Mouse (Mus musculus) cerebellum, adult 9-10 months (tissue): ENCODE measurements around the gene Maml3.

ENCODE experiments used
- DNase-seq: peaks from one replicate; pipeline ENCODE4 v3.0.0; 2022

Gene Maml3

GRCm38 (mm10) chr3:51697931-51698330, 406.9 kb downstream of the Maml3 start:
- DNase-seq = no peak

DNA sequence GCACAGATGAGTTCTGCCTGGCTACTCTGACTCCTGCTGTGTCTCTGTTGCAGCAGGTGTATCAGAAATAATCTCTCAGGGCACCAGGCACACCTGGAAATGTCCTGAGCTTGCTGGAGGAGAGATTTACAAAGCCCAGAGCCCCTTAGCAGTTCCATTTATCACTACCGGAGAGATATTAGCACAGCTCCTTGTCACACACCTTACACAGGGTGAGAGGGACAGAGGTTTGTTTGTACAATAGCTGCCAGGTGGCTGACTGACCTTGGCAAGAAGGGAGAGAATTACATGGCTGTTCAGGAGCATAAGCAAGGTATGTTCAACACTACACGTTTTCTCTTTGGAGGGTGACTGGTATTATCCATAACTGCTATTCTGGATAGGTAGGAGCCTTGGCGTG, 409.2 kb downstream of the Maml3 start:
- DNase-seq = no peak

DNA sequence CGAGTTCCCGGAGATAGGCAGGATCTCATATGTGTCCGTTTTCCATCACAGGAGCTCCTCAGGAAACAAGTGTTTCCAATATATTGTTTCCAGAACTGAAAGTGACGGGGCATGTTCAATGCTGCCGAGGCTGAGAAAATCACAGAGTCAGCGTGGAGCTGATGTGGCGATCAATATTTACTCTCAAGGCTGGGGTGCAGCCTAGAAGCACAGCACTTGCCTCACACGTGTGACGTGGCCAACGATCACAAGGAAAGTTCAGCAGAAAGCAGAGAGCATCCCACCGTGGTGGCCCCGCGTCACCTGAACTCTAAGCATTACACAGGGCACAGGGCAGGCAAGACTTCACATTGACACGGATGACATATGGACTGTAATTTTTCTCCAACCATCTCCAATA, 410.3 kb downstream of the Maml3 start:
- no peak for DNase-seq

- DNase-seq = no peak
Measured at GRCm38 (mm10) chr3:51693196-51693595, 411.7 kb downstream of the Maml3 start.

- no peak for DNase-seq
Measured at GRCm38 (mm10) chr3:51688725-51689124, 416.2 kb downstream of the Maml3 start.

DNA sequence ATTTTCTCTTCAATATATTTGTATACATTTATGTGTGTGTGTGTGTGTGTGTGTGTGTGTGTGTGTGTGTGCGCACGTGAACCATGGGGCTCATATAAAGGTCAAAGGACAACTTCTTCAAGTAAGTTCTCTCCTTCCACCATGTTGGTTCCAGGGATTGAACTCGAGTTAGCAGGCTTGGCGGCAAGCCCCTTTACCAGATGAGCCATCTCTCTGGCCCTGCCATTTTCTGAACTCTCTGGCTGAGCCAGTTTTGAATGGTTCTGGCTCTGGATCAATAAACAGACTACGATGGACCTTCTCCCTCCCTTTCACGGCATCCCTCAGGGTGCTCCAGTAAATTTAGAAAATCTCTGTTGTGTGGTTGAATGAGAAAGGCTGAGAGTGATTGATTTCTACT, 418.1 kb downstream of the Maml3 start:
- DNase-seq = no peak

DNA sequence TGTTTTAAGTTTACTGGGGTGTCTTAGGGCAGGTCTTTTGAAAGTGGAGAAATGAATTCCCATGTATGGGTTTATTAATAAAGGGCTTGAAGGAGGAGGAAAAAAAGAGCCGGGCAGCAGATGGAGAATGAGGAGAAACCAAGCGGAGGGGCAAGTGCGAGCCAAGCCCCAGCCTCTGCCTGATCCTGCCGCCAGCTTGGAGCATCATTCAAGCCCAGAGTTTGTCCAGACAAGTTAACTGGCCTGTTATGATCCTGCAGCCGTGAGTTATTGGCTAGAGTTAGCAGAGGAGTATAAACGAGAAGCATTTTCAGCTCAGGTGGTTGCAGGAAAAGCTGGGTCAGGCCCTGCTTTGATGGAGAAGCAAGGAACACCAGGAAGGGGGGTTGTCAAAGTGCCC, 418.6 kb downstream of the Maml3 start:
- DNase-seq = no peak

DNA sequence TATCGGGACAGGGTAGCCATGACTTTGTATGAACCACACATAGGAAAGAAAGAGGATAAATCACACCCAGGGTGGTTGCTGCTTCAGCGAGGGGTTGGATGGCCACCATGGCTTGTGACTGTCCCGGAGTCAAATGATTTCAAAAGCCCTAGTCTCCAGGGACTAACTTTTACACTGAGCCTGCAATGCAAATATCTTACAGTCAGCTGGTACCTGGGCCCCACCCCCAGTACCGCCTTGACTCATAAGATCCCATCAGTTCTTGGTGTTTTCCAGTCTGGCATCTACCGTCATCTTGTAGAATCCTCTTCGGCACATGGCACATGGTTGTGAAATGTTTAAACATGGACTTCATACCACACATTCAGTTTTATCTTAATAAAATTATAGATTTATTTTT, 419.3 kb downstream of the Maml3 start:
- no peak for DNase-seq

- no peak for DNase-seq
Measured at GRCm38 (mm10) chr3:51674963-51675362, 429.9 kb downstream of the Maml3 start.

- DNase-seq = peak; percentile 52
Measured at GRCm38 (mm10) chr3:51673408-51674086, 431.3 kb downstream of the Maml3 start.

GRCm38 (mm10) chr3:51672631-51673030, 432.2 kb downstream of the Maml3 start:
- no peak for DNase-seq

GRCm38 (mm10) chr3:51671071-51671469, 433.8 kb downstream of the Maml3 start:
- no peak for DNase-seq

DNA sequence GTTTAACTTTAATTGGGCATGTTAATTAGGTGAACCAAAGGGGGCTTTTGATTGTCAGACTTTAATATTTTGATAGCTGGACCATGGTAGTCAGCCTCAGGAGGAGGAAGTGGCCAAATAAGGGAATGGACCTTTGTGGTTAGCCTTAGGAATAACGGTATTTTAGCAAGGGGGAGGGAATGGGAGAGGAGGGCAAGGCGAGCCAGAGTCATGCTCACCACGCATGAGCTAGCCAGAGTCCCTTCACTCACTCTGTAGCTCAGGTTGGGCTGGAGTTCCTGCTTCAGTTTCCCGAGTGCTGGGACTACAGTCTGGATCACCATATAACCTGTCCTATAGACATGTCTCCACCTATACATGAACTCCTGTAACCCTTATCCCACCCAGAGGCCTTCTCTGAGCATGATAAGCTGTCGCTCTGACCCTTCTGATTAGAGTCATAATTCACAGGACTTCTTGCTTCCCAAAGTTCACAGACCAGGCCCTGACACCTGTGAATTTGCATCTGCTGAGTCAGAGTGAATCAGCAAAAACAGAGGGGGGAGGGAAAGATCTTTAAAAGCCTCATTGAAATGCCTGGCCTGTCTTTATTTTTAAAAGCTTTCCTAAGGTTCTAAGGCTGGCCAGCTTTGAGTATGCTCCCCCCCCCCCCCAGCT, 434.3 kb downstream of the Maml3 start:
- DNase-seq = no peak

DNA sequence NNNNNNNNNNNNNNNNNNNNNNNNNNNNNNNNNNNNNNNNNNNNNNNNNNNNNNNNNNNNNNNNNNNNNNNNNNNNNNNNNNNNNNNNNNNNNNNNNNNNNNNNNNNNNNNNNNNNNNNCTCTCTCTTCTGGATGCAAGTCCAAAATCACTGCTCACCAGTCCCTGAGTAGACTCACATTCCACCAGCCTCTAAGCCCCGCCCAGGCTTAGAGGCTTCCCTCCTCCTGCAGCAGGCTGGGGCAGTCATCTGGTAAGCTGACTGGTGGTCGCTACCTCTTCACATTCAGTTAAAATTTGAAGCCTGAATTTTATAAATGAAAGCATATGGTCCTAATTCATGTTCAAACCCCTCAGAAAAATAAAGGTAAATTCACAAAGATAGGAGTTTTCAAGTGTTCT, 436.3 kb downstream of the Maml3 start:
- DNase-seq = no peak

DNA sequence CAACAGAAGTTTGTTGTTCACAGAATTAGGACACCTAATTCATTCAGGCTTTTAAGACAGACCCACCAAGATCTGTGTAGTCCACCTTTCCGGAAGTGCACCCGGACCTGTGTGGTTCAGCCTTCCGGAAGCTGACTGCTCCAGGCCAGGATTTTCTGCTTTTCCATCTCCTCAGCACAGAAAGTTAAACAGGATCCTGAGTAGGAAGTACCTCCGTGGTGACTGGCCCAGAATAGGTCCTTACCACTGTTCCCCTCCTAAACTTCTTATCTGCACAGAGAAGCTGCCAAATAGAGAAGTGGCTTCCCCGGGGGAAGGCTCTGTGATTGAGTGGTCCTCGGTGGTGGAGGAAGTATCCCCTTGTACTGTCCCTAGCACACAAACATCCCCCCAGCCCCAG, 442.3 kb downstream of the Maml3 start:
- DNase-seq = no peak

DNA sequence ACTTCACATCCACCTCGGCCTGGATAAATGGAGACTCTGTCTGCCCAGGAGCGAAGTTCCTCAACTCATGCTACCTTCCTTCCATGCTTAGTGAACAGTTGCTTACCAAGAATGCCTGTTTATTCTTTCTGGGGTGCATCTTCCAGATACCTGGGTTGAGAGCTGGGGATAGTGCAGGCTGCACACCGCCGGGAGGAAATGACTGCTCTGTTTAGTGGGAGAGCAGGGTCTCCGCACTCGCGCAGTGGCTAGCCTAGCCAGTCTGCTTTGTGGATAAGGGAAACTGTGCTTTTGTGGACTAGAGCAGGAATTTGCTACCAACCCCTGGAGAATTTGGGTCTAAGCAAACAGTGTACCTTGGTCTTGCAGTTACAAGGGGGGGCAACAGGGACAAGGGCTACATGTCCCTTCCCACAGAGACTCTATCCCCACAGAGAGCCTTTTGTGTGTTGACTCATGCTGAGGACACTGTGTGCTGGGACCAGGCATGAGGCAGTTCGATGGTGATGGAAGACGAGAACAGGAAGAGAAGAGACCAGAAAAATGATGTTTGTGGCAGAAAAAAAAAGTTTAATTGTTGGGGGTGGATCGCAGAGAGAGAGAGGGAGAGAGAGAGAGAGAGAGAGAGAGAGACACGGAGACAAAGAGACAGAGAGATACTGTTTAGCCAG, 442.9 kb downstream of the Maml3 start:
- no peak for DNase-seq

DNA sequence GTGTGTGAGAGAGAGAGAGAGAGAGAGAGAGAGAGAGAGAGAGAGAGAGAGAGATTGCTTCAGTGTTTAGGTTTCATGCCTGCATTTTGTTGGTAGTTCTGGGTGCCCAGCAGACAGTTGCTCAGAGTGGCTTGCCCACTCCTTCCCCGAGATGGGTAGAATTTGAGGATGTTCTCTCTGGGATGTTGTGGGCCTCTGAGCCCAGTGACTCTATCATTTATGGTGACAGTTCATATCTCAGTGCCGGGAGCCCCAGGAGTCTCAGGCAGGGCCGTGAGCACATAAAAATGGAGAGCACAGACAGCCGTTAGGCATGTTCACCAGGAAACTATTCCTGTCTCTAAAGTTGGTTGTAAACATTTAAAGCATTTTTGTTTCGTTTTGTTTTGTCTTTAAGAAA, 443.5 kb downstream of the Maml3 start:
- no peak for DNase-seq

- DNase-seq = no peak
Measured at GRCm38 (mm10) chr3:51660821-51661276, 444.0 kb downstream of the Maml3 start.

GRCm38 (mm10) chr3:51660060-51660459, 444.8 kb downstream of the Maml3 start, which contains the start of gene Mgst2:
Gene Mgst2 (plus strand): TSS chr3:51660360.
- no peak for DNase-seq

- no peak for DNase-seq
Measured at GRCm38 (mm10) chr3:51659415-51659814, 445.5 kb downstream of the Maml3 start.

- DNase-seq = no peak
Measured at GRCm38 (mm10) chr3:51654303-51655055, 450.4 kb downstream of the Maml3 start.

DNA sequence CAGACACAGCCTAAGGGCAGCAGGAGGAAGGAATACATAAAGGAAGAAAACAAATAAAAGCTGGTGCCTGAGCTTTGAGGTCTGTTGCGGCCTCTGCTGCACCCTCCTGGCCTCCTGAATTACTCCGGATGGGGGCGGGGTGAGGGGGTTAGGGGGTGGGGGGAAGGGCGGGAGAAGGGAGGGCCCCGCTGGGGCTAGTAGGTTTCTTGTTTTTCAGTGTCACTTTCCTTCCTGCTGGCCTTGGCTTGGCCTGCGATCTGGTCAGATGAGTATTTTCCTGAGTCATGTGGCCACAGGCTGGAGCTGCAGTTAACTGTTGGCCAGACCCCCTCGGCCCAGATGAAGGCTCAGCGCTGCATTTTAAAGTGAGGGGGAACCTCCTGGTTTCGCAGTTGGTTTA, 452.2 kb downstream of the Maml3 start:
- DNase-seq = no peak

DNA sequence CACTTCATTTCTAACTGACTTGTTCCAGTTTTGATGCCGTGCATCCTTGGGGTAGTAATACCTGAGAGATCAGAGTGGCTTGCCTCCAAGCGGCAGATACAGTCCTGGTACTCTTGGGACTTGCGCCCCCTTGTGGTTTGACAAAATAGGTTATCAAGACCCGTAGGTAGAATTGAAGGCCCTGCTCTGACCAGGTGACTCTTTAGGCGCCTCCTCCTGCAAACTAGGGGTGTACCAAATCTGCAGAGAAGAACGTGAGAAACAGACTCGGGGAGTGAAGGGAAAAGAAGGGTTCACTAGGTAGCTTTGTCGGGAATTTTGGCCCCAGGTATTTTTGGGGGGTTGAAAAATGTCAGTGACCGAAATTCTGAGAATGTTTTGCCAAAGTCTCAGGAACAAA, 452.6 kb downstream of the Maml3 start:
- DNase-seq = peak; percentile 92
